Mouse (Mus musculus) liver, embryonic 14.5 days (tissue): ENCODE measurements around the gene Ciao2a. TPM values are rescaled to one million over a fixed set of nuclear protein-coding genes. Genes with fewer than 3 reads are reported as not detected.

ENCODE experiments used
- ATAC-seq: fragments of 200-750 bp; cut with Nextera tagmentation; 2 replicates; pipeline ENCODE4 v1.8.0; 2017; ENCODE audit warnings: moderate number of reproducible peaks, mild to moderate bottlenecking, moderate library complexity; ENCODE audit not compliant: insufficient read depth
- DNase-seq, 3 experiments: peaks; one replicate each; pipeline ENCODE4 v3.0.0-alpha.2; 2012 to 2013; ENCODE audit warnings: low read depth in 3 of 3, low spot score in 3 of 3
- H3K27ac ChIP-seq: fragments of 300-500 bp; sonication (generic); 2 replicates; pipeline ENCODE4 v1.5.1; 2014; ENCODE audit warnings: moderate library complexity, mild to moderate bottlenecking, control low read depth, inconsistent platforms
- H3K27me3 ChIP-seq: fragments of 300-500 bp; sonication (generic); 2 replicates; pipeline ENCODE4 v1.6.1; 2014; ENCODE audit warnings: mild to moderate bottlenecking, low read length, moderate library complexity; ENCODE audit not compliant: control insufficient read depth, insufficient read depth
- H3K36me3 ChIP-seq: fragments of 300-500 bp; sonication (generic); replicated peaks from 2 replicates; pipeline ENCODE4 v1.6.1; 2014; ENCODE audit warnings: low read depth; ENCODE audit not compliant: control insufficient read depth, insufficient read depth
- H3K4me1 ChIP-seq, 2 experiments: fragments of 200-500 bp in 1 of 2; fragments of 300-500 bp in 1 of 2; sonication (generic) in 1 of 2; replicated peaks; 2 replicates each; pipeline ENCODE4 v1.6.1; 2012 to 2014; ENCODE audit warnings: antibody characterized with exemption in 1 of 2, inconsistent platforms in 1 of 2, low read length in 1 of 2; ENCODE audit not compliant: control insufficient read depth in 2 of 2, insufficient read depth in 2 of 2
- H3K4me2 ChIP-seq: fragments of 300-500 bp; sonication (generic); 2 replicates; pipeline ENCODE4 v1.6.1; 2014; ENCODE audit warnings: low read depth, mild to moderate bottlenecking, control low read depth, moderate library complexity
- H3K4me3 ChIP-seq, 2 experiments: fragments of 200-500 bp in 1 of 2; fragments of 300-500 bp in 1 of 2; sonication (generic) in 1 of 2; 2 replicates each; pipeline ENCODE4 v1.5.1; 2012 to 2014; ENCODE audit warnings: low read depth in 2 of 2, low read length in 2 of 2, mild to moderate bottlenecking in 2 of 2, control low read depth in 1 of 2, inconsistent platforms in 1 of 2, moderate library complexity in 1 of 2; ENCODE audit not compliant: insufficient read depth in 1 of 2
- H3K9ac ChIP-seq: fragments of 300-500 bp; sonication (generic); replicated peaks from 2 replicates; pipeline ENCODE4 v1.6.1; 2014; ENCODE audit warnings: mild to moderate bottlenecking, control low read depth, moderate library complexity
- H3K9me3 ChIP-seq: fragments of 300-500 bp; sonication (generic); 2 replicates; pipeline ENCODE4 v1.6.1; 2016; ENCODE audit warnings: low read length, mixed read lengths; ENCODE audit not compliant: control insufficient read depth
- CTCF ChIP-seq: IDR thresholded peaks from 2 replicates; pipeline ENCODE4 v1.5.1; 2016; ENCODE audit warnings: antibody characterized with exemption, low read depth, control low read depth
- EP300 ChIP-seq: IDR thresholded peaks from 2 replicates; pipeline ENCODE4 v1.6.1; 2016; ENCODE audit warnings: antibody characterized with exemption, low read depth
- WGBS: fragments of 180-500 bp; shearing (Covaris S2); extraction: QIAGEN DNeasy Blood & Tissue Kit; methylation state at CpG from one replicate; pipeline ENCODE4 v1.1.7; 2014; ENCODE audit not compliant: insufficient replicate concordance; 5-methylcytosine and 5-hydroxymethylcytosine counted together
- polyA plus RNA-seq, 2 experiments: library from polyadenylated mRNA; depleted of rRNA in 1 of 2; stranded (reverse) in 1 of 2; unstranded in 1 of 2; fragments of >200 nt; fragmentation: Nextera tagmentation in 1 of 2; extraction: Ambion mirVana in 1 of 2; gene quantifications; 2 replicates each; pipeline versions ENCODE4 v1.2.1 to v1.2.3; 2012 to 2014

Ciao2a gene
- polyA plus RNA-seq, 2 experiments = 50.1 to 132 TPM

- TF ChIP-seq EP300 (no peak), CTCF (no peak)
- H3K4me2 ChIP-seq = no peak overlapping the region
- no peaks in the 10 kb centered on the region for H3K27me3 ChIP-seq
- 84% methylated on average over 2 of the region's 2 CpGs for WGBS
- peaks cover 0 to 4% of the 10 kb centered on the region in 2 experiments; a peak in 2 of 4 replicates for H3K4me1 ChIP-seq
- H3K4me3 ChIP-seq = no peak overlapping the region
- no peak overlapping the region for H3K9ac ChIP-seq
- ATAC-seq (no peak), DNase-seq (no peak)
- no peaks in the 10 kb centered on the region for H3K9me3 ChIP-seq
- no peak overlapping the region for H3K27ac ChIP-seq
- H3K36me3 ChIP-seq = peaks cover 68% of the 10 kb centered on the region
These were observed 33.7 kb upstream of the Ciao2a start for GRCm38 (mm10) chr9:66092664-66093063.

DNA sequence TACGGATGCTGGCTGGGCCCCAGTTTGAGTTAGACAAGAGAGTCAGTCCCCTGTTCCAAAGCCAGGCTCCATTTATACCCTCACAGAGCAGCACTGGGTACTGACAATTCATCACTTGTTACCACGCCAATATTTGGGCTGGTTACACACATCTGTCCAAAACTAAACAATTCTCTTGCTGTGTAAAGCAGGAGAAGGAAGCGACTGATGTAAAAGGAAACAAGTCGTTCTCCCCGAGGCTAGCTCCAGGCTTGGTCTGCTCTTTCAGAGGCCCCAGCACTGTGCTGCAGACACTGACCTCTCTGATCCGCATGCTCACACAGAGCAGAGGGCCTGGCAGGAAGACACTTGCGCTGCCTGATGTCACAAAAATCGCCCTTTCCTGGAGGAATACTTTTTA, 24.8 kb upstream of the Ciao2a start:
- TF ChIP-seq CTCF (no peak), EP300 (no peak)
- Histone ChIP-seq H3K4me1 (peaks cover 3 to 11% of the 10 kb centered on the region in 2 experiments; a peak in 3 of 4 replicates), H3K4me2 (no peak overlapping the region), H3K27ac (no peak overlapping the region), H3K4me3 (no peak overlapping the region), H3K27me3 (no peaks in the 10 kb centered on the region), H3K9ac (no peak overlapping the region), H3K9me3 (no peaks in the 10 kb centered on the region), H3K36me3 (peaks cover 80% of the 10 kb centered on the region)
- WGBS = 79% methylated on average over 8 of the region's 8 CpGs
- DNase-seq = no peak
- ATAC-seq = no peak

DNA sequence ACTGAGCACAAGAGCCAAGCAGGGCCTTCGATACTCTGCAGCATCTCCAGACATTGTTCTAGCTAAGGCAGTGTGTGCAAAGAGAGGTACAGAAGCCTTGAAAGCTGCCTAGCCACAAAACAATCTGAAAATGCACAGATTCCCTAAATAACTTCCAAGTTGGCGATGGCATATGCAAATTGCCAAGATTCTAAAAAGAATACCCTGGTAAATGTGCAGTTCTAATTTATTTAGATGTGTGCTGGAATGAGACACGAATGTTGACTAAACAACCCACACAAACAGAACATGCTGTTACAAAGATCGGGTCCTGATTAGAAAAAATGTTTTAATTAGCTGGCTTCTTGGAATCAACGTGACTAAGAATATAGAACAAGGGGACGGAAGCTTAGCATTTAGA, 23.7 kb upstream of the Ciao2a start:
- no peaks in the 10 kb centered on the region for H3K9me3 ChIP-seq
- H3K4me2 ChIP-seq = no peak overlapping the region
- WGBS = 78% methylated on average over 6 of the region's 6 CpGs
- H3K4me1 ChIP-seq = peaks cover 3 to 11% of the 10 kb centered on the region in 2 experiments; a peak in 3 of 4 replicates
- H3K36me3 ChIP-seq = peaks cover 78% of the 10 kb centered on the region
- H3K27me3 ChIP-seq = no peaks in the 10 kb centered on the region
- DNase-seq (no peak), ATAC-seq (no peak)
- no peak overlapping the region for H3K4me3 ChIP-seq
- H3K27ac ChIP-seq = no peak overlapping the region
- H3K9ac ChIP-seq = no peak overlapping the region
- TF ChIP-seq CTCF = no peak
- TF ChIP-seq EP300 = no peak

DNA sequence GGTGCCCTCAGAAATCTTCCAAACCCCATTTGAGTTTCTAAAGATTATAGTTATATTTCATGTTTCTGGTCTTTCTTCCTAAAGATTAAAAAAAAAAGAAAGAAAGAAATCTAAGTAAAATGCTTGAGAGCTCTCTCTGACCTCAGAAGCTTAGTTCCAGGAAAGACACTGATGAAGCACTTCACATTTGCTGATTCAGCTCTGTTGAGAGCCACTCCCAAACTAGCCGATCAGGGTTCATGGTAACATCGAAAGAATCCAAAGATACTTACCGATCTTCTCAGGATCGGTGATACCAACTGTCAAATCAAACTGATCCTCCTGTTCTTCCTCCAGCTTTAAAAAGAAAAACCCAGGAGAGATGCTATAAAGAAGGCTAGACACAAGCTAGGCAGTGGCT, 21.8 kb upstream of the Ciao2a start:
- TF ChIP-seq CTCF = no peak
- no peak for TF ChIP-seq EP300
- no peak overlapping the region for H3K4me3 ChIP-seq
- H3K36me3 ChIP-seq = peaks cover 76% of the 10 kb centered on the region
- no peaks in the 10 kb centered on the region for H3K9me3 ChIP-seq
- no peaks in the 10 kb centered on the region for H3K27me3 ChIP-seq
- H3K4me2 ChIP-seq = no peak overlapping the region; the same call in 1 of the 2 replicates
- peak in 1 of 3 experiments; percentile 40 for DNase-seq
- H3K4me1 ChIP-seq = peaks cover 3 to 11% of the 10 kb centered on the region in 2 experiments; a peak in 3 of 4 replicates
- peak overlapping the region; percentile 30 for H3K27ac ChIP-seq
- no peak; the same call in 1 of the 2 replicates for ATAC-seq
- 76% methylated on average over 4 of the region's 4 CpGs for WGBS
- peak overlapping the region; percentile 3; the same call in 1 of the 2 replicates for H3K9ac ChIP-seq

- DNase-seq (no peak), ATAC-seq (no peak)
- H3K27ac ChIP-seq = peak overlapping the region; percentile 30
- H3K9ac ChIP-seq = no peak overlapping the region
- TF ChIP-seq EP300 (no peak), CTCF (no peak)
- H3K36me3 ChIP-seq = peaks cover 73% of the 10 kb centered on the region
- H3K4me3 ChIP-seq = no peak overlapping the region
- H3K4me1 ChIP-seq = peaks cover 3 to 11% of the 10 kb centered on the region in 2 experiments; a peak in 3 of 4 replicates
- 86% methylated on average over 8 of the region's 8 CpGs for WGBS
- H3K4me2 ChIP-seq = no peak overlapping the region
- no peaks in the 10 kb centered on the region for H3K9me3 ChIP-seq
- H3K27me3 ChIP-seq = no peaks in the 10 kb centered on the region
These were observed 21.2 kb upstream of the Ciao2a start for GRCm38 (mm10) chr9:66105168-66105567.
